Mouse (Mus musculus): ENCODE data around the gene Rab11fip5. TPM values are rescaled to one million over a fixed set of nuclear protein-coding genes. Genes with fewer than 3 reads are reported as not detected.

Rab11fip5 gene
- polyA plus RNA-seq, 2 experiments from 2014 or later = 0.14 to 0.42 TPM

DNA sequence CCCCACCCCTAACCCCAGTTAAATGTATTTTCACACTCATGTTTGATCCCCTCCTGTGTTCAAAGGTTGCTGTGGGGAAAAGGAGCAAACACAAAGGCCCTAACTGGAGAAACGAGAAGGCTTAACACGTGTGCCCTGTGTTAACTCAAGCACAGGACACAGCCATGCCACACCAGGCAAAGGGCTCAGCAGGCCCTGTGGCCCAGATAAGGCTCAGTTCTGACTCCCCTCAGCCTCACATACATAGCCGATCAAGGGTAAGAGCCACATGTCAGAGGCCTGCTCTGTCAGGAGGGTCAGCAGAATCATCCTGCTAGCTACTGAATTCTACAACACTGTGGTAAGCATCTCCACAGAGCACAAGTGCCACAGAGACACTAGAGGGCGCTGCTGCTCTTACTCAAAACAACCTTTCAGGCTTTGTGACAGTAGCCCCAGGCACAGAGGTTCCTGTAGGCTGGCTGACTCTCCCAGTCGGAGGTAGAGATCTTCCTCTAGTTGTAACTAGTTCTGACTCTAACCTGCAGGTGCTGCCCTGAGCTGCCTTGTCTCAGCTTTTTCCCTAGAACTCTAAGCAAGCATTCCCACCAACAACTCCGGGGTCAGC is 28.3 kb downstream of the Rab11fip5 start:
- peak; percentile 94 for ATAC-seq

DNA sequence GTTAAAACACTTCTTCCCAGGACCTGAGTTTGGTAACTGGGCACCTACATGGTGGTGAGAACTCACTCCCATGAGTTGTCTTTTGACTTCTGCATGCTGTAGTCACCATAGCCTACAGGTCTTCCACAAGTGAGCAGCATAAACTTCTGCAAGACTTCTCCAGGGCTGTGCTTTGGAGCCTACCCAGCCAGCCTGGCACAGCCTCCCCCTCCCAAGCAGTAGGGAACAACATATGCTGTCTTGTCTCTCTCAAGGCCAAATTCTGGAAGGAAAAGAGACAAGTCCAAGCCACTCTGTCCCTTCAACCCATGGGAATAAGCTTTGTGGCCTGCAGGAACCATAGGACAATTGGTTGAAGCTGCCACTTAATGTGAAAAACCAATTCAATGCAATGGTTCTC is 29.5 kb downstream of the Rab11fip5 start:
- ATAC-seq = no peak

DNA sequence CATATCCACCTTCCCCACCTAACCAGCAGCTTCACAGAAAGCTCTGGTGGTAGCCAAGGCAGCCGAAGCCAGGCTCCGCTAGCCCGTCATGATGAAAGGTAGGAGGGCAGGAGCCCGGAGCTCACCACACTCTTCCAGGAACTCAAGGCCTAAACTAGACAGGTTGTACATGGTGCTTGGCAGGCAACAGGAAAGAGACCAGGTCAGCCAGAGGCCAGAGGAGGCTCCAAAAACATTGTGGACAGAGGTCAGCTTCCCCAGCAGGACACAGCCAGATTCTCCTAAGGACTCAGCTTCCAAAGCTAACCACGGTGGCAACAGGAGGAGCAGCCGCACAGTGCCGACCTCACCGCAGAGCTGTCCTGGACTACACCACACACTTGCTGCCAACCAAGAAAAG is 31.4 kb downstream of the Rab11fip5 start:
- ATAC-seq = no peak

DNA sequence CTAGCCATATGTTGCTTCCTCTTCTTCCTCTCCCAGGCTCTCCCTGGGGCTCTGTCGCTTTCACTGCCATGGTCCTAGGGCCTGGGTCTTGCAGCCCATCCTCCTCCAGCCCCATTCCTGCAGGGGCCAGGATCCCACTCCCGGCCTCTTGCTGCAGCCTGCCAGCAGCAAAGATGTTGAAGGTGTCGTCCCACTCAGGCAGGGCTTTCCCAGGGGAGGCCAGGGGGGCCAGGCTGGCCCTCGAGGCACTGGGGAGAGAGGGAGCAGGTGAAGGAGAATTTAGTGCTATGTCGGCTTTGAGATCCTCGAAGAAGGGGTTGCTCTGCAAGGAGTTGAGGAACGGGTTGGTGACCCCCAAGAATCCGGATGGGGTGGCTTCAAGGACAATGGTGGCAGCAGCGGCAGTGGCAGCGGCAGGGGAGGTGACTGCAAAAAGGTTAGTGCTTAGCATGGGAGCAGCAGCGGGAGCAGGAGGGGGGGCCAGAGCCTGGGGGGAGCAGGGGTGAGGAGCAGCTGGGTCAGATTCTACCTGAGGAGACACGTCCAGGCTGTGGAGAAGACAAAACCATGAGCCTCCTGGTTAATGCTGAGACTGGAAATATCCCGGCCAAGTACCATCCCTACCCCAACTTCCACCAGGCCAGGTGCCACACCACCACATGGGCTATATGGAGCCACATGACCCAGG is 32.5 kb downstream of the Rab11fip5 start:
- ATAC-seq = no peak

DNA sequence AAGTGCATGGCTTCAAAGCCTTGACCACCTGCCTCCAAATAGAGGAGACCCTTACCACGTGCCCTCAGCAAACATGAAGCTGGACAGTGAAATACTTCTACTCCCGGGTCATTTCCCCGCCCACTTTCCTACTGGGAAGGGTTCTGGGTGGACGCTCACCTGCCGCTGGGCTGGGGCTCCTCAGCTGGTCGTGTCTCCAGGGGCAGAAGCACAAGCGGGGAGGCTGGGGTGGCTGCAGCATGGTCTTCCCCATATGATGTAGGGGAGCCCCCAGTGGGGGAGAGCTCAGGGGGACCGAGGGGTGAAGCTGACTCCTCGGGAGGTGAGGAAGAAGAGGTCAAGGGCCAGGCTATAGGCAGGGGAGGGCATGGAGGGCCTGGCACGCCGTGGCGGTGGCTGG is 34.2 kb downstream of the Rab11fip5 start:
- ATAC-seq = no peak

DNA sequence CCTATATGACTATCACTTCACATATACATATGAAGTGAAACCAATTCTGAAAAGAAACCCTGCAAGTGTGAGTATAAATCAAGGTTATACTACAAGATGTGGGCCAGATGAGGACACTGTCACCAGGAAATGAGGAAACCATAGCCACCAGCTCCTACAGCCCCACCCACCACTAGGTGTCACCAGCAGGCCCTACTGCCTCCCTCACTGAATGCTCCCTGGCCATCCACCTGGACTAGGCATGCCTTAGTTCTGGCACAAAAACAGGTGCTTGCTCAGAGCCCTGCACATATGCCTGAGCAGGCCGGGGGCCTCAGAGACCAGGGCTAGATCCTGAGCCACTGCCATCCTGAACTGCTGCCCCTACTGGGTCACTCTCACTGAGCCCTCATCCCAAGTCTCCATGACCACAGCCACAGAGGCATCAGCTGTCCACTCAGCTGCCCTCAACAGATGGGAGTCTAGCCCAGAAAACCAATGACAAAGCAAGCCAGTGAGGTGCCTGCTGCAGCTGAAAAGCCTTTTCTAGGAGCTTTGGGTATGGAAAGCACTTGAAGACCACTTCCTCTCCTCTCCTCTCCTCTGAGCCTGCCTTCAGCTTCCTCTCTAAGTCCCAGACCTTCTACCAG is 35.0 kb downstream of the Rab11fip5 start:
- ATAC-seq = peak; percentile 87

DNA sequence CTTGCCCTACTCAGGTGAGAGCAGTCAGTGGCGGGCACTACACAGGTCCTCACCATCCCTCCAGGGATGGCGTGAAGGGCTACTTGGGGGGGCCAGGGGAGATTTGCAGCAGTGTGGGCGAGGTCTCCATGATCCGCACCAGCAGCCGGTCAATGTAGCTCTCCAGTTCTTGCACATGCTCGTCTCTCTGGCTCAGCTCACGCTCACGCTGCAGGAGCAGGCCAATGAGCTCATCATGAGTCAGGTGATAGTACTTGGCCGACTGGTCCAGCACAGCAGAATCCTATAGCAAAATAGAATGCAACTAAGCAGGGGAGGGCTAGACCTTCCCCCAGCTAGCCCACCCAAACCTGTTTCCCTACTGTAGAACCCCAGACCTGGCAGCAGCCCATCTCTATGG is 37.5 kb downstream of the Rab11fip5 start:
- ATAC-seq = no peak

DNA sequence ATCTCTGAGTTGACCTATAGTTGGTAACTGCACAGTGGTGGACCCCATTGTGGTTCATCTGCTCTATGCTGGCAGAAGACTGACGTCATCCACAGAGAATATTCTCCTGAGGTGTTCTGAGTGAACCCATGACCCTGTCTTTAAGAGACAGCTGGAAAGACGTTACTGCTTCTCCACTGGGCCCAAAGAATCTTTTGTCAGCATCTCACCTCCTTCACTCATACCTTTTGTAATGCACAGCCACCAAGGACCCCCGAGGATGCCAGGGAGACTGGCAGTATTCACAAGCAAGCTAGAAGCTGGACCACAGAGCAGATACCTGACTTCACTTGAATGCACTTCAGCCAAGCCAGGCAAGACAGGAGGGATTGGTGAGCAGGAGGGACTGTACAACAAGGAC is 39.1 kb downstream of the Rab11fip5 start:
- no peak for ATAC-seq

DNA sequence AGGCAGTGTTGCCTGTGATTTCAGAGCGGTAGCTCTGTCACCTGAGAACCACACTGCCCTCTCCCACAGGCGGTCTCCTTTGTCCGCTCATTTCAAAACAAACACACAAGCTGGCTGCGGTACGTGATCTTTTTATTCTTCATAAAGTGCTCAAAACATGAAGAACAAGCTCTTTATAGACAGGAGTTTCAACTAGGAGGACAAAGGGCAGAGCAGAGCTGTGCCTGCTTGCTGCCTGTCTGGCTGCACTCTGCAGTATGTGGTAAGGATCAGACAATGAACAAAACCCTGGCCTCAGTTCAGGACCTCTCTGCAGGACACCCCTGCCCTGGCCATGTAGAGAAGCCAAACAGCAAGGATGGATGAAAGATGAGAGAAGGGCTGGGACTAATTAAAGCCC is 39.6 kb downstream of the Rab11fip5 start:
- no peak for ATAC-seq

DNA sequence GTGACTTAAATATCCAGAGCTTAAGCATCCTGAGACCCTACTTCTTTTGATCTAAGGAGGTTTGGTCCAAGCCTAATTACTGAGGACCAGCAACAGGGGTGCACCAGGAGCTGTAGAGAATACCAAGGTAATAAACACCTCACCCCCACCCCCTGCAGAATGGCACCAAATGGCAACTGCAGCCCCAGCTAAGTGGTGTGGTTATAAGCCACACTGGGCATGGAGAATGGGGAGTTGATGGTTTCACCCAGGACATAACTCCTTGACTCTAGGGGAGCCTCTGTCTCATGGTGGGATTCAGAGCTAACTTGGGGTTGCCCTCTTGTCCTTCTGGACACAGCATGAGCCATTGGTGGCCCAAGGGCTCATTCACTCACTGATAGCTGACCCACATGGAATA is 40.2 kb downstream of the Rab11fip5 start:
- no peak for ATAC-seq

DNA sequence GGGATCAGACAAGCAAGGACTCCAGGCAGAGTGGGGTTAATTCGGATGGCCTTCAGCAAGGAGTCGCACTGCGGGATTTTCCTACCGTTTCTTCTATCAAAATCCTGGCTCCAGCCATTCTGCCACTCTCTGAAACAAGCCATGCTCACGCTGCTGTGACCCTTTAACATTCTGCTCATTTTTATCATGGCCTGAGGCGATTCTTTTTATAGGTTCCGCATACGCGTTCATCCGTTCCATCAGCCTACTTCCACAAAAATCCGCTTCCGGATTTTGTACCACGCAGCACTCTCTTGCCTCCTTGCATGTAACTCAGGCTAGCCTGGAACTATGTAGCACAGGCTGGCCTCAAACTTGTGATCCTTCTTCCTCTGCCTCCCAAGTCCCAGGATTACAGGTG is 40.7 kb downstream of the Rab11fip5 start:
- ATAC-seq = peak; percentile 8

DNA sequence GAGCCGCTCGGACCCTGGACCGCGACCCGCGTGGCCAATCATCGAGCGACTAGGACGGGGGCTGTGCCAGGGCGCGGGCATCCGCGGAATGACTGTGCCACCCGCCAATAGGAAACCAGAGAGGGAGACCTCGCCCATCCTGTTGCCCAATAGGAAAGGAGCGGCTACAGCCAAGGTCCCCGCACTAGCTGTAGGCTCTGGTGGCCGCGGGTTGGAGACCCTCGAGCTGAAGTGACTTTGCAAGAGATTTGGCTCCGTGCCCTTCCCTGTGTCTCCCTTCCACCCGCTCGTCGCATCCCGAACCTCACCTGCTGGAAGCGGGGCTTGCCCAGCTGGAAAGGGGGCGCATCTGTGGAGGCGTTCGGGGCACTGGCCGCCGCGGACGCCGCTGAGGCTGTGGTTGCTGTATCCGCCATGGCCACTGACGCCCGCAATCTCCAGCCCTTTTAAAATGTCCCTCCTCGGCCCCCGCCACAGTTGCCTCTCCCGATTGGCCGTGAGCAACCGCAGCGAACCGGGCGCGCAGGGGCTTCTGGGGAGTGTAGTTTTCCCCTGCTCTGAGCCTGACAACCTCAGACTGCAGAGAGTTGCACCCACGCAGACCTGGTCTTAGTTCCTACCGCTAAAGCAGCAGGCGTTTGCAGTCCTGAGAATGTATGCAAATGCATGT is 41.3 kb downstream of the Rab11fip5 start, which contains the start of gene Sfxn5:
Sfxn5 (minus strand) TSS at position 423 of the 670 bp plus-strand sequence.
- peak; percentile 94 for ATAC-seq

DNA sequence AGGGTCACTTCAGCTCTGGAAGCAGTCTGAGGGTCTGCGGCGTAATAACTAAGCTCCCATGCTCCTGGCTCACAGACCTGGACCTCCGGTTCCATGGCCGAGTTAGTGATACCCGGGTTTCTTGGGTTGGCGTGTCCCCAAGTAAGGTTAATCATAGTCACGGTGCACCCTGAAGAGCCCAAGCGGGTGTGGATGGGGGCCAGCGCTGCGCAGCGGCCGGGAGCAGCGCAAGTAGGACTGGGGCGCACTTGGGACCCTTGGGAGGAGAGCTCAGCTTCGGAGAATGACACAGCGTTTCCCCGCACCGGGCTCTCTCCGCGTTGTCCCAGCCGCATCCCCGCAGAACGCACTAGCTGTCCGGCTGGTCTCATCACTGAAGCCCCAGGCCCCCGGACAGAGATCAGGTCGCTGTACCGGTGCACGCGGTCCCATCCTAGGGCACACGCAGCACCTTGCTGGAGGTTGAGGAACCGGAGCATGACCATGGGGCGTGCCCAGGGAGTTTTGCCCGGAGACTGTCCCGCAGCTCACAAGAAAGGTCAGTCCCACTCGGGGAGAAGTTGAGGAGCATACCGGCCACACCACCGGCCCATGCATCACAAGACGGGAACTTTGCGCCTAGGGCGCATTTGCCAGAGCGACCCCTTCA is 42.0 kb downstream of the Rab11fip5 start:
- peak; percentile 18 for ATAC-seq

DNA sequence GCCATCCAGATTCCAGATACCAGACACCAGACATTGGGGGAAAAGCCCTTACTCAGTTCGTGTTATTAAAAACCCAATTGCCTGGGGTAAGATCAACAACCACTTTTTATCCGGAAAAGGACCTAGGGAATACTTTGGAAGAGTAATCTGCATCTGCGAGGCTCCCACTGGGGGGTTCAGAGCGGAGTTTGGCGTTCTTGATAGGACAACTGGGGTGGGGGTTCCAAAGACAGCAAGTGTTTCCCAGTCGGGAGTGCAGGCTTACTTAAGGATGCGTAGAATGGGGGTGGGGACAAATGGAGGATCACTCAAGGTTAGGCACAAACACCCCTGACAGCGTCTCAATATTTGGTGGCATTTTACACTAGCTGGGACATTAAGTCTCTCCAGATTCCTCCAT is 42.7 kb downstream of the Rab11fip5 start:
- no peak for ATAC-seq

DNA sequence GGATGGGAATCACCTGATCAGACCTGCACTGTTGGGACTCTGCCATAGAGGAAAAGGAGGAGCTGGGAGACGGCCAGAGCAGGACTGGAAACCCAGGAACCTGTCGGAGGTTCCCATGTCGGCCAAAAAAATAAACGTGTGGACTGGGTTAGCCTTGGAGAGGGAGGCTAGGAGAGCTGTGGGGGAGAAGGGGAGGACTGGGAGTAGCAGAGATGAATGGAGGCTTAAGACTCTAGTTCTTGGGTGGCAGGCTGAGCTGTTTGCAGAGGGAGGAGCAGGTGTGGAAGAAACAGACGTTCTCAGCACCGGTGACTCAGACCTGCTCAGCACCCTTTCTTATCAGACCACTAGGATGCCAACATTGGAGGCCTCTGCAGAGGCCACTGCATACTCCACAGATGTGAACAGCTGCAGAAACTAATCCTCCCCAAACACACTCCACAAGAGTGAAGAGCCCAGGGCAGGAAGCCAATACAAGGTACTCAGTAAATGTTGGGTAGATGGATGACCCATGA is 43.2 kb downstream of the Rab11fip5 start:
- ATAC-seq = no peak

DNA sequence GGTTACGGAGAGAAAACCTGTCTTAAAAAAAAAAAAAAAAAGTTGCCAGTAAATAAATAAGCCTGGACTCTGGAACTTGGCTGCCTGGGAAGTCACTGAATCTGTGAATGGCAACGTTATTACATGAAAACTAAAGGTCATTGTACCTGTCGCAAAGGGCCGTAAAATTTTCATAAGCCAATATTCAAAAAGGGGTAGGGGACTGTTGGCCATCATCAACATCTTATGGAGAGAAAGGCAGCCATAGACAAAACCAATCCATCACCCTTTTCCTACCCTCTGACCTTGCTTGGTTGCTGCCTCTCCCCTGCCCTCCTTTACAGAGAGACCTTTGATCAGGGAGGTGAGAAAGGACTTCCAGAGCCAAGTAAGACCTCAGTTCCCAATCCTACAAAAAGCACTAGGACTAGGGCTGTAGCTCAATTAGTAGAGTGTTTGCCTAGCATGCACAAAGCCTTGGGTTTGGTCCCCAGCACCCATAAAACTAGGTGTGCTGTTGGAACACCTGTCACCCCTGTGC is 44.7 kb downstream of the Rab11fip5 start:
- ATAC-seq = no peak

DNA sequence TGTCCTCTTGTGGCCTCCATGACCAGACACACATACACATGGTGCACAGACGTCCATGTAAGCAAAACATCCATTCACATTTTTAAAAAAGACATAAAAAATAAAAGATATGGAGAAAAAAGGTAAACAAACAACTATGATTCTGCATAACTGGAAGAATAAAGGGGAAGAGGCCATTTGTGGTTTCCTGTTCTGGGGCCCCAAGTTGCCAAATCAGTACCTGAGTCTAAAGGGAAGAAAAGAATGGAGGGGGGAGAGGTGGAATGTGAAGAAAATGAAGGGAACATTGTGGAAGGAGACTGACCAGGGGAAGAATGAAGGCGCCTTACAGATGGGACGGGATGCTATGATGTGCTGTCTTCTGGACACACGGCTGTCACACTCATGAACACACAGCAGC is 47.9 kb downstream of the Rab11fip5 start:
- ATAC-seq = no peak

DNA sequence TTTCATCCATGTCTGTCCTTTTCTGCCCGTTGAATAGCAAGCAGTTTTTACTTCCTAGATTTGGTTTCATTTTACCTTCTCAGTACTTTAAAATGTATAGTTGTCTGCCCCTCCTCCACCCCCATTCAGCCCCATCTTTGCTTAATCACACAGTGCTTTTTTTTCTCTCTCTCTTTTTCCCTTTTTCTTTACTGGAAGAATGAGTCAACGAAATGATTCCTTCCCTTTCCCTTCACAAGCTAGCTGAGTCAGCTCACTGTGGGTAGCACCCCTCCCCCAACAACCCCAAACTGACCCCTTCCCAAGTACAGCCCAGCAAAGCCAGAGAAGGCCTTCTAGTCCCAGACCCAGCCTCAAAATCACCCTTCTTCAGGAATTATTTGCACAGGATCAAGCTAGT is 49.3 kb downstream of the Rab11fip5 start:
- no peak for ATAC-seq

DNA sequence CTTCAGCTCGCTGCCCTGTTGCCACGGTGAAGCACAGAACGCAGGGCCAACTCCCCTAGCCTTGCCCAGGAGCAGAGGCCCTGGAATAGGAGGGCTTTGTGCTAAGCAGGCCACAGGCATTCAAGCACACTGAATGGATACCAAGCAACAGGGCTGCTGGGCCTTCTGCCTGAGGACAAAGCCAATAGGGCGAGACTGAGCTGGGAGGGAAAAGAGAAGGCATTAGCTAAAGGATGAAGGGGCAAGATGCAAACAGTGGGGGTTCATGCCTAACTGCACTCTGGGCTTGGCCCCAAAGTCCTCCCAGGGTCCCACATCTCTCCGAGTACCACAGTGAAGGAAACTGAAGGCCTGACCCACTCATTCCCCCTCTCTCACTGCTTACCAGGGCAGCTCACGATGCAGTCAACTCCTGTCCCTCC is 54.0 kb downstream of the Rab11fip5 start:
- ATAC-seq = no peak

DNA sequence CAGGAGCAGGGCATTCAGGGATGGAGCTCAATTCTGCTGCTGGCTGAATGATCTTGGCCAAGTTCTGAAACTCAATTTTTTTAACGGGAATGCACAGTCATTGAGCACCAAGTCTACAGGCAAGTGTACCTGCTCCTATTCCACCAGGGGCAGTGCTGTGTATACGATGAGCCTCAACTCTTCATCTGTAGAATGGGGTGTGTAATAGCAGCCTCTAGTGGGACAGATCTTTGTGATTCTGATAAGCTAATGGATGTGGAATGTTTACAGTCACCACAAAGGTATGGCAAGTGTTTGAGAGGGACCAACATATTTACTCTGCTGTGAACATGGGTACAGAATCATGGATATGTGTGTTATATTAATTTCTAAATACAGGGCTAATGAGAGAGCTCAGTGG is 58.2 kb downstream of the Rab11fip5 start:
- ATAC-seq = no peak

DNA sequence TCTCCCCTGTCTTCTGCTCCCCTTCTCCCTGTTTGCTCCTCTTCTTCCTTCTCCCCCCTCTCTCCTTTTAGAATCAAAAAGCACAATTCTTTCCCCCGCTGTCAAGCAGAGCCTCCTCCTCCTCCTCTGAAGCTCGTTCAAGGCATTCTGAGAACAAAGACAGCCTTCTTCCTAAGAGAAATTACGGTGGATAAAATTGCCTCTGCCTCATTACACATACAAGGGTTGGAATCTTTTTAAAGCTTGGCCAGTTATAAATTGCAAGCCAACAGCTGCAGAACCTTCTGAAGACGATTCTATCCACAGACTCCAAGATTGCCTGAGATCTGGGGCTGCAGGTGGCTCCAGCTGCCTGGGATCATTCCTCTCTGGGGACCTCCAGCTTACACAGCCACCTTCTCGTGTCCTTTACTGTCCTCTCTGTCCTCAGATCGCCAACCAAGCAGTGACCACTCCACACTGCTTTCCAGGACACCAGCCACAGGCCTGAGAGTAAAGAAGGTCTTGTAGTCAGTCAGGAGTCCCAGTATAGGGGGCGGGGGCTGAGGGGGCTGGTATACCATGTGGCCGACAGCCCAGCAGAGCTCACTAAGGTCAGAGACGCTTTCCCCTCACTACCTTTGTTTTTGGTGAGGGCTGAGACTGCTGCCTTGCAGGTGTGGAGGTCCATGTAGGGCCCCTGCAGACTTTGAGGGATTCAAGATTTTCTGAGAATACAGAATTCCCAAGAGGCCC is 60.2 kb downstream of the Rab11fip5 start:
- ATAC-seq = no peak

DNA sequence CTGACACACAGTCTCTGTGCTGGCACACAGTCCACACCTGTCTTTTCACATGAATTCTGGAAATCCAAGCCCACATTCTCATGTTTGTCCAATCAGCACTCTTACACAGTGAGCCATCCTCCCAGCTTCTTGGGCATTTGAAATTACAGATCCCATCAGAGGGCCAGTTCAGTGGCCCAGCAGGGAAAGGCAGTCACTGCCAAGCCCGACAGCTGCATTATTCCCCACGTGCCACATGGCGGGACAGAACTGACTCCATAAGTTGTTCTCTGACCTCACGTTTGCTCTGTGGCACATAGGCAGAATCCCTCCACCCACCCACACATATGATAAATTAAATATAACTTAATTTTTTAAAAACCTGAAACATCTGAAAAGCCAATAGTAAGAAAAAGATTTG is 66.5 kb downstream of the Rab11fip5 start:
- no peak for ATAC-seq

All from CD4-positive, CD25-positive, alpha-beta regulatory T cell, adult 4 months (primary cell).